In genomic region chr14:25316491-25316890, GRCm38 (mm10) we compare ENCODE assay signal across 18 mouse cellular contexts.
A peak's percentile ranks its signal among the peaks of the same experiment; 100 is the strongest.
DNase-seq lines count a peak whose midpoint lies in the region; ATAC-seq lines count a peak whose summit lies in the region.
"Had no signal": no experiment of that assay in that cellular context is flagged by ENCODE, and none has a peak within 500 bp of the region (broad histone marks: within the 10 kb centered on the region; RNA-seq: fewer than 3 reads in every experiment).

No protein-coding gene starts in this region.

- DNase-seq in heart, adult 9 months (ENCODE audit: low spot score in 2 of 2), result peak; percentile 32 to 49
- DNase-seq in heart, adult 8-10 months (ENCODE audit: low spot score), result no peak
- no peak for DNase-seq in neural tube, embryonic 10.5 days (ENCODE audit: extremely low spot score, low spot score)
- DNase-seq in forebrain, embryonic 14.5 days (ENCODE audit: low spot score), result no peak
- no peak for DNase-seq in midbrain, embryonic 14.5 days
- DNase-seq in right cerebral cortex, postnatal 36 days (ENCODE audit: low spot score in 2 of 2), result no peak
- DNase-seq in frontal cortex, postnatal 25 days (ENCODE audit: low spot score in 2 of 2), result no peak
- DNase-seq: adrenal gland, postnatal 25 days; B cell, adult 2 months; cerebellum, adult 11-12 months; cerebellum, postnatal 14 days; kidney, adult 9 months; liver, embryonic 13.5 days; lung, embryonic 14.5 days; lung, postnatal 36 days; thymus, postnatal 36 days had no signal

- no peaks in the 10 kb centered on the region for H3K9me3 ChIP-seq in neural tube, embryonic 13.5 days
- no peaks in the 10 kb centered on the region for H3K9me3 ChIP-seq in forebrain, embryonic 14.5 days (replicated peaks; ENCODE audit: control insufficient read depth, low read length)
- no peaks in the 10 kb centered on the region for H3K9me3 ChIP-seq in midbrain, embryonic 14.5 days (ENCODE audit: control insufficient read depth, low read length)
- H3K9me3 ChIP-seq: limb, embryonic 13.5 days; liver, embryonic 13.5 days had no signal

- H3K27ac ChIP-seq in neural tube, embryonic 13.5 days (replicated peaks), result 0 out of 2 replicates have a peak overlapping the region, but pooled peaks have one; percentile 5
- peak overlapping the region; percentile 95 for H3K27ac ChIP-seq in forebrain, embryonic 14.5 days (ENCODE audit: low read depth, low read length)
- peak overlapping the region; percentile 94 for H3K27ac ChIP-seq in midbrain, embryonic 14.5 days (replicated peaks; ENCODE audit: low read depth, low read length)
- H3K27ac ChIP-seq: limb, embryonic 13.5 days; liver, embryonic 13.5 days had no signal

- ATAC-seq in neural tube, embryonic 13.5 days (ENCODE audit: low read depth), result no peak
- ATAC-seq in forebrain, embryonic 14.5 days, result no peak
- ATAC-seq in midbrain, embryonic 14.5 days (ENCODE audit: low FRiP score, low TSS enrichment), result no peak

- no peak overlapping the region for H3K4me3 ChIP-seq in neural tube, embryonic 13.5 days
- no peak overlapping the region for H3K4me3 ChIP-seq in forebrain, embryonic 14.5 days (ENCODE audit: low read depth, low read length)
- no peak overlapping the region for H3K4me3 ChIP-seq in midbrain, embryonic 14.5 days (replicated peaks; ENCODE audit: low read depth, low read length)
- H3K4me3 ChIP-seq: limb, embryonic 13.5 days; liver, embryonic 13.5 days had no signal

- H3K4me1 ChIP-seq in neural tube, embryonic 13.5 days (replicated peaks), result peaks cover 58% of the 10 kb centered on the region
- peaks cover 48% of the 10 kb centered on the region for H3K4me1 ChIP-seq in forebrain, embryonic 14.5 days (ENCODE audit: control insufficient read depth, insufficient read depth, low read length)
- H3K4me1 ChIP-seq in midbrain, embryonic 14.5 days (ENCODE audit: control insufficient read depth, insufficient read depth, low read length), result peaks cover 40% of the 10 kb centered on the region

- no peak overlapping the region for H3K4me2 ChIP-seq in neural tube, embryonic 13.5 days
- no peak overlapping the region for H3K4me2 ChIP-seq in forebrain, embryonic 14.5 days (ENCODE audit: low read length)
- H3K4me2 ChIP-seq in midbrain, embryonic 14.5 days (ENCODE audit: low read length), result no peak overlapping the region
- H3K4me2 ChIP-seq: liver, embryonic 13.5 days; lung, embryonic 14.5 days had no signal

- no peaks in the 10 kb centered on the region for H3K27me3 ChIP-seq in neural tube, embryonic 13.5 days
- no peaks in the 10 kb centered on the region for H3K27me3 ChIP-seq in forebrain, embryonic 14.5 days (replicated peaks; ENCODE audit: control insufficient read depth, insufficient read depth, low read length)
- H3K27me3 ChIP-seq in midbrain, embryonic 14.5 days (ENCODE audit: control insufficient read depth, insufficient read depth, low read length), result no peaks in the 10 kb centered on the region
- H3K27me3 ChIP-seq: limb, embryonic 13.5 days had no signal

- WGBS in neural tube, embryonic 13.5 days, result 94% methylated on average over 5 of the region's 5 CpGs
- WGBS in forebrain, embryonic 14.5 days, result 88% methylated on average over 5 of the region's 5 CpGs
- WGBS in midbrain, embryonic 14.5 days, result 93% methylated on average over 5 of the region's 5 CpGs

- H3K9ac ChIP-seq in neural tube, embryonic 13.5 days, result no peak overlapping the region
- no peak overlapping the region for H3K9ac ChIP-seq in forebrain, embryonic 14.5 days (ENCODE audit: low read length)
- H3K9ac ChIP-seq in midbrain, embryonic 14.5 days (replicated peaks; ENCODE audit: low read length), result no peak overlapping the region
- H3K9ac ChIP-seq: limb, embryonic 13.5 days; liver, embryonic 13.5 days; lung, embryonic 14.5 days had no signal

- no peaks in the 10 kb centered on the region for H3K36me3 ChIP-seq in neural tube, embryonic 13.5 days
- H3K36me3 ChIP-seq in forebrain, embryonic 14.5 days (ENCODE audit: control insufficient read depth, insufficient read depth, low read length), result no peaks in the 10 kb centered on the region
- no peaks in the 10 kb centered on the region for H3K36me3 ChIP-seq in midbrain, embryonic 14.5 days (ENCODE audit: control insufficient read depth, insufficient read depth, low read length)
- H3K36me3 ChIP-seq: limb, embryonic 13.5 days; liver, embryonic 13.5 days had no signal

Comparison
In these comparisons a context has a peak if more than half of its experiments do, and no peak if none do; other contexts are left out.
1. DNase-seq: peak in heart, adult 9 months (2 of 2); none in heart, adult 8-10 months (single experiment), neural tube, embryonic 10.5 days (single experiment), forebrain, embryonic 14.5 days (single experiment), midbrain, embryonic 14.5 days (single experiment), right cerebral cortex, postnatal 36 days (0 of 2) and frontal cortex, postnatal 25 days (0 of 2).
2. H3K27ac ChIP-seq: peak in every context shown above with its lines; median percentile 95 in forebrain, embryonic 14.5 days; 94 in midbrain, embryonic 14.5 days; 5 in neural tube, embryonic 13.5 days.